Mouse (Mus musculus) gastrocnemius, postnatal 25 days (tissue): ENCODE measurements around the gene Clmp. TPM values are rescaled to one million over a fixed set of nuclear protein-coding genes. Genes with fewer than 3 reads are reported as not detected.

Experiments used
- DNase-seq: peaks from one replicate; pipeline ENCODE4 v3.0.0; 2022
- long read RNA-seq, 2 experiments: library from polyadenylated mRNA; stranded (forward); transcript quantifications; one replicate each; pipeline ENCODE4 v2.0.0; 2021
- total RNA-seq, 2 experiments: library from RNA; stranded (reverse); gene quantifications; 1 replicate in 1 of 2; 2 replicates in 1 of 2; pipeline ENCODE4 v1.2.3; 2021

The Clmp gene
- total RNA-seq, result 1 to 10 TPM; 5.3 to 6.6 TPM
- long read RNA-seq, experiment 1, partial matches to known transcripts, result 1 of 2 reads
- long read RNA-seq, experiment 1, other reads (novel, unspliced or antisense), result 1 of 2 reads
- long read RNA-seq, experiment 2, full-length matches to known transcripts, result 1 of 1 reads
- long read RNA-seq, experiment 2, partial matches to known transcripts, result 0 of 1 reads
- long read RNA-seq, experiment 2, other reads (novel, unspliced or antisense), result 0 of 1 reads

DNA sequence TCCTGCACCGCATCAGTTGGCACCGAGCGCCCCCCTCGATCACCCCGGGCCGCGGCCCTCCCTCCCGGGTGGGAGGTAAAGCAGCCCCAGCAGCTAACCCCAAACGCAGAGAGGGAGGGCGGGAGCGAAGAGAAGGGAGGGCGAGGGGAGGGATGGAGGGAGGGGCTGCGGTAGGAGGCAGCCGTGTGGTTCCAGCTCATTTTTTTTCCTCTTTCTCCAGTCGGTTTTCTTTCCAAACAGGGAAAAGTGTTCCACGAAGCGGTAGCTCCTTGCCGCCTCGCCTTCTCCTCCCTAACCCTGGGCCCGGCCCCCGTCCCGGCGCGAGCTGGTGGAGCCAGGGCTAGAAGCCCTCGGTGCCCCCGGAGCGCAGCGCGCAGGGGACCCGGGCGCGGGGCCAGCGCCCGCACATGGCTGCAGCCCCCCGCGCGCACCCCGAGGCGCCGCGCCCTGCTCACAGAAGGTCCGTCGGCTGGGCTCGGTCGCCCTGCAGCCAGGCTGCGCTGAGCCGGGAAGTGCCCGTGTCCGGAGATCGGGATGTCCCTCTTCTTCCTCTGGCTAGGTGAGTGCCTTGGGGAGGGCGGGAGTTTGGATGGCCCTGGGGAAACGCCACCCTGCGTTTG lies at the start of gene Clmp:
TSS of gene Clmp (plus strand) at position 162 of the 620 bp plus-strand sequence.
- peak; percentile 48 for DNase-seq

- peak; percentile 24 for DNase-seq
Observed at GRCm38 (mm10) chr9:40636054-40636453, 49.7 kb upstream of the Clmp start.

GRCm38 (mm10) chr9:40637705-40638393 lies 47.9 kb upstream of the Clmp start:
- DNase-seq, result no peak

GRCm38 (mm10) chr9:40638394-40639049 lies 47.2 kb upstream of the Clmp start:
- DNase-seq, result no peak

GRCm38 (mm10) chr9:40639536-40640187 lies 46.1 kb upstream of the Clmp start:
- DNase-seq, result peak; percentile 36

DNA sequence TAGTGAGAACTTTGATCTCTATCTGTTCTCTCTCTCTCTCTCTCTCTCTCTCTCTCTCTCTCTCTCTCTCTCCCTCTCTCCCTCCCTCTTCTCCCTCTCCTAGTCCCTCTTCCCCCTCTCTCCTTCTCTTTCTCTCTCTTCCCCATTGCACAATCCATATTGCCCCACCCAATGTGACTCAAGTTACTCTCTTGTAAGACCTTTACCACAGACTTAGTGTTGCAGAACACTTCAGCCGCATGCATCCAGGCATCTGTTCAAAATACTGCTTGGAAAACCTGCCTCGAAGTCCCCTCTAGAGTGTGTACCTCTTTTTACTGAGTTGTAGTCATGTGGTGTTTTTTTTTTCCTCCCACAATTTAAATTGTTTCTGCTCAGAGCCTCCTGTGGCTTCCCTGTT lies 44.4 kb upstream of the Clmp start:
- DNase-seq, result no peak

- DNase-seq, result no peak
Observed at GRCm38 (mm10) chr9:40642470-40643220, 43.1 kb upstream of the Clmp start.

DNA sequence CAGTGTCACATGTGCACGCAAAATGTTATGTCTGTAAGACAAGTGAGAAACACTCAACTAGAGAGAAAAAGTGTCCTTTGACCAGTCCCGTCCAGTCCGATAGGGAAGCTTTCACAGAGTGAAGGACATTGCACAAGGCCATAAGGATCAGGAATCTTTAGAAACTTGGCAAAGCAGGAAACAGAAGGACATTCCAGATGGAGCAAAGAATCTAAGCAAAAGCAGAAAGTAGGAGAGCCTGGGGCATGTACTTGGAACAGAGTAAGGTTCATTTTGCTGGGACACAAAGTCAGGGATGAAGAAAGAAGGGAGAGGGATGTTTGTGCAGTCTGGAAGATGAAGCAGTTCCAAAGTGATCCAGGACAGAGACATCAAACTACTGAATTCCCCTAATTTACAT lies 36.3 kb upstream of the Clmp start:
- DNase-seq, result no peak

GRCm38 (mm10) chr9:40649983-40650382 lies 35.8 kb upstream of the Clmp start:
- DNase-seq, result no peak

DNA sequence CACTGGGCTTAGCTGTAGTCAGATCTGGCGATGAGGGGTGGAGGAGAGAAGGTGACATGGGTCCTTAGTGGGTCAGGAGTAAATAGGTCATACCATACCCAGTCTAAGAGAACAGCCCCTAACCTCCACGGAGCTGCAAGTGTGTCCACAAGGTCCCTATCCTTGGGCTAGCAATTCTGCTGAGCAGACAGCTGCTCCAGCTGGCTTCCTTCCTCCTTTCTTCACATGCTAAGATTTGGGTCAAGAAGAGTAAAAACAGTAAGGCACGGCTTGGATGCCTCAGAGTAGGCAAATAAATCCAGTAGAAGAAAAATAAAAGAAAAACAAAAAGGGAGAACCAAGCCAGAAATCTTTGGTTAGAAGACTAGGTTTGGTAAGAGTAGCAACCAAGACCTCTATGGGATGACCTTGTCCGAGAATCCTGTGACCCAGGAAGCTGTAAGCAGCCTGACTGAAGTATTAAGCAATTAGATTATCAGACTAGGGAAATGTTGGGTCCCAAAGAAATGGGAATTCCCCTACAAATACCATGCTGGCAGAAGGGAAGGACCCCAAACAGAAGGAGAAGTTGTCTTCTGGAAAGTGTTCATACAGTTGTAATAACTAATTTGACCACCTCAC lies 34.4 kb upstream of the Clmp start:
- no peak for DNase-seq

GRCm38 (mm10) chr9:40652757-40653156 lies 33.0 kb upstream of the Clmp start:
- no peak for DNase-seq

DNA sequence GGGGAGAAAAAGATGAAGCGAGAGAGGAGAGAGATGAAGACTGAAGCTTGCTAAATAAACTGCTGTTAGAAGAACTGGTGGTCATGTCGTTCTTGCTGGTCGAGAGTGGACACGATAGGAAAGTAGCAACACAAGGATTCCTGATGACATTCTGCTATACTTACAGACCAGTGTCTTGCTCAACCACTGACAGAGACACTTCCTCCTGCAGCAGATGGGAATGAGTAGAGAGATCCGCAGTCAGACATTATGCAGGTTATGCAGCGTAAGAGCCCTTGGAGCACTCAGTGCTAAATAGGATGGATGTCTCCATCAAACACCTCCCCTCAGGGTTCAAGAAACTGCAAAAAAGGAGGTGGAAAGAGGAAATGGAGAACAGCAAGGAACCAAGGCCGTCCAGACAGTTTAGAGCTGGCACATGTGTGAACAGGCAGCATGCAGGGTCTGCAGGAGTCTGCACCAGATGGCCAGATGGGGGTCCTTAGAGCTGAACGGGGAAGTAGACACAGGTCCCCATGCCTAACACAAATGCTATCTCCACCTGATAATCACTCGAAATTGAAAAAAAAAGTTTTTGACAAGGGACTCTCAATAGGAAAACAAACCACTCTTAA lies 19.5 kb upstream of the Clmp start:
- DNase-seq, result no peak

DNA sequence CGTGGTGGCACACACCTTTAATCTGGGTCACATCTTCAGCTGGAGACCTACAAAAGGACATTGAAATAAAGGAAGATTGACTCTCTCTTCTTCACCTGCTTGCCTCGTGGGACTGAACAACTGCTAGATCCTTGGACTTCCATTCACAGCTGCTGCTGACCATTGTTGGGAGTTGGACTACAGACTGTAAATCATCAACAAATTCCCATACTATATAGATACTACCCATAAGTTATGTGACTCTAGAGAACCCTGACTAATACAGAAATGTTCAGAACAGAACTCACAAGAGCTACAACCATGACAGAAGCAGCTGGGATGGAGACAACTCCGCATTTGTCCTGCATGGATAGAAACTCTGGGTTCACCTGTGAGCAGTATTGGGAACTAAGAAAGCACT lies 15.4 kb upstream of the Clmp start, which contains the start of gene Gm21915:
TSS of gene Gm21915 (plus strand) at position 301 of the 400 bp plus-strand sequence.
- no peak for DNase-seq

- peak; percentile 29 for DNase-seq
Observed at GRCm38 (mm10) chr9:40671323-40671930, 14.3 kb upstream of the Clmp start.

- DNase-seq, result no peak
Observed at GRCm38 (mm10) chr9:40675203-40675958, 10.4 kb upstream of the Clmp start.

DNA sequence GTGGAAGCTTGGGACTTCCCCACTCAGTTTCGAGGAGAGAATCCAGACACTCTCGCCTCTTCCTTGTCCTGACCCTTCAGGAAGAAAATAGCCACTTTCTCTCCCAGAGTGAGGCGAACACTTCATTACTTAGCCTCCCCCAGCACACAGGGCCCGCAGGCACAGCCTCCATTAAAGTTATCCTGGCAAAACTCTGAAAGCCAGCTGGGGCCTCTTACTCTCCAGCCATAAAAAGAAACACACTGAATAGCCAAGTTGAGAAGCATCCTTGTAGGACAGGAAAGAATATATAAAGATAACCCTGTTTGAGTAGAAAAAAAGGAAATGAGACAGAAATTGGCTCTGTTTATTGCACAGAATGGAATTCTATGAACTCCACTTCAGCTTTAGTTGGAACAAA lies 7.1 kb upstream of the Clmp start:
- no peak for DNase-seq

GRCm38 (mm10) chr9:40686421-40686899 lies 698 bp downstream of the Clmp start:
- DNase-seq, result peak; percentile 32

GRCm38 (mm10) chr9:40687053-40687452 lies 1.3 kb downstream of the Clmp start:
- no peak for DNase-seq

- no peak for DNase-seq
Observed at GRCm38 (mm10) chr9:40687553-40687952, 1.8 kb downstream of the Clmp start.
